Mouse (Mus musculus) brain, adult 2 months (tissue): ENCODE measurements around the gene Pcbp4.
A peak's percentile ranks its signal among the peaks of the same experiment; 100 is the strongest.

Experiments used
- DNase-seq: peaks from one replicate; pipeline ENCODE4 v3.0.0; 2011; ENCODE audit warnings: low read depth, low spot score

The Pcbp4 gene

GRCm38 (mm10) chr9:106444836-106445235, 8.3 kb upstream of the Pcbp4 start:
- DNase-seq: no peak

DNA sequence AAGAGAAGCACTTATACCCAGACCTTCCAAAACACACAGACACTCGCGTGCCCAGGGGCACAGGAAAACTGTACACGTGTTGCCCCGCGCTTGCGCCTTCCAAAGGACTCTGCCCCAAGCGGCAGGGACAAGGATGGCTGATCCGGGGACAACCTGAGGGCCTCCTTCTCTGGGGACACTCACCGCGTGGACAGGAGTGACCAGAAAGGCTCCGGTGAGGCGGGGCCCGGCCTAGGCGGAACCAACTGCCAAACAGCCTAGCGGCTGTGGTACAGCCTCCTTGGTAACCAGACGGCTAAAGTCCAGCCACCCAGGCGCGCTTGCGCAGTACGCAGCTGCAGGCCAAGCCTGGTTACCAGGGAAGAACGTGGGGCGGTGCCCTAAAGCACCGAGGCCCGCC, 5.7 kb upstream of the Pcbp4 start, which contains the start of the genes Abhd14b and Abhd14a:
Abhd14b (plus strand) TSS at position 112 of the 400 bp plus-strand sequence.
Abhd14a (minus strand) TSS at position 331 of the 400 bp plus-strand sequence.
- DNase-seq: peak; percentile 98

GRCm38 (mm10) chr9:106447951-106448350, 5.1 kb upstream of the Pcbp4 start:
- no peak for DNase-seq

DNA sequence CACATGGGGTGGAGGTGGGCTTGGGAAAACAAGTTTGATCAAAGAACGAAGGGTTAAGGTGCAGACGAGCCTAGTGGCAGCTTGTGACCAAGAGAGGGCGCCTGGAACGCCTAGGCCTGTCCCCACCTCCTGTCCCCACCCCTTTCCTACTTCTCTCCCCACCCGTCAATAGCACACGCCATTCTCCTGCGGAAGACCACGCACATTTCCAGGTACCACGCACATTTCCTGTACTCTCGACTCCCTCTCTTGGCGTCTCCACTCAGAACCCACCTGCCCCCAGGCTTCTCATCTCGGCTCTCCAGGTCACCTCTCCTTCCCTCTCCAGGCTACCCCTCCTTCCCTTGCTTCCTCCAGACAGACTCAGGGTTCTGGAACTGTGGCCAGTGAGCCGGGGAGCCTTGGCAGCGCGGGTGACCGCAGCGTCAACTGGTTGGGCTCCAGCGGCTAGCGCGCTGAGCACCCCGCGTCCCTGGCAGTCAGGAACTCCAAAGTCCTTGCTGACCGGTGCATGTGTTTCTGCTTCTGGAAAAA, 4.5 kb upstream of the Pcbp4 start:
- peak; percentile 96 for DNase-seq

DNA sequence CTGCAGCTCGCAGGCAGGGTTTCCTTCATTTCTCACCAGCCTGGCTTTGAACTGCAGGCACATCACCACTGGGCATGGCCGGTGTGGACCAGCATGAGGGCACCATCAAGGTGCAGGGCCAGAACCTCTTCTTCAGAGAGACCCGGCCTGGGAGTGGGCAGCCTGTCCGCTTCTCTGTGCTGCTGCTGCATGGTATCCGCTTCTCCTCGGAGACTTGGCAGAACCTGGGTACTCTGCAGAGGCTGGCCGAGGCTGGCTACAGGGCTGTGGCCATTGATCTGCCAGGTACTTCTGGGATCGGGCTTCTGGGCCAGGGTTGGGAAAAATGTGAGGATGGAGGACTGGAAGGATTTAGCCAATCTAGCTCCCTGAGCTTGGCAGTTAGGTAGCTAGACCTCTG, 3.1 kb upstream of the Pcbp4 start:
- DNase-seq: no peak

DNA sequence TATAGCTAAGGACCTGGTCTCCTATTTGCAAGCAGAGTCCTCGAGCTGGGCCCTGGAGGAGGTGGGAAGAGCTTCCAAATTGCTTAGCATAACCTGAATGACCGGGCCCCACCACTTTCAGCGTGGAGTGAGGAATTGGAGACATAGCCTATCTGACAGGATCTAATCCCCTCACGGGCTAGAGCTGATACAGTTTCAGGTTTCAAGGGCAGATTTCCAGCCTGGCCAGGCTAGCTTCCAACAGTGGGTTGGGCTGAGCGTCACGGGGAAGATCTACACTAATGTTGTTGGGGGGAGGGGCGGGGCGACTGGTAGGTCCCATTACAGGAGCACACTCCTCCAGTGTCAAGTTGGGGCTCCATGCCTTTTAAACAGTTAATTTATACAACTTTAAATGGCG, 2.4 kb upstream of the Pcbp4 start:
- DNase-seq: peak; percentile 55

DNA sequence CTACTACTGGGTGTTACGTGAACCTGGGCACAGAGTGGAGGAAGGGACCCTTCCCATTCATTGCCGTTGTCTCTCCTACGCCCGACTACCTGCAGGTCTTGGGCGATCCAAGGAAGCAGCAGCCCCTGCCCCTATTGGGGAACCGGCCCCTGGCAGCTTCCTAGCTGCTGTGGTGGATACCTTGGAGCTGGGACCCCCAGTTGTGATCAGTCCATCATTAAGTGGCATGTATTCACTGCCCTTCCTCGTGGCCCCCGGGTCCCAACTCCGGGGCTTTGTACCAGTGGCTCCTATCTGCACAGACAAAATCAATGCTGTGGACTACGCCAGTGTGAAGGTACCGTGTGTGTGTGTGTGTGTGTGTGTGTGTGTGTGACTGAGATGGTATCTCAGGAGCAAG, 1.8 kb upstream of the Pcbp4 start:
- DNase-seq: no peak

DNA sequence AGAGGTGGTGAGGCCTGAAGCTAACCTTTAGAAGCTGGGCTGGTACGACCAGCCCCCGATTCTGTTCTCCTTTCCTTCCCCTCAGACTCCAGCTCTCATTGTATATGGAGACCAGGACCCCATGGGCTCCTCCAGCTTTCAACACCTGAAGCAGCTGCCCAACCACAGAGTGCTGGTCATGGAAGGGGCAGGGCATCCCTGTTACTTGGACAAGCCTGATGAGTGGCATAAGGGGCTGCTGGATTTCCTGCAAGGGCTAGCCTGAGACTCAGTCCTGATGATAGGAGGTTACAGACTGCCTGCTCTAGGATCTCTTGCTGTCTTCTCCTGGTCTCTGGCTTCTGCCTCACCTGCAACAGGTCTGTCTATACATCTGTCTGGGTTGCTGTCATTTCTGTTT, 1.2 kb upstream of the Pcbp4 start:
- no peak for DNase-seq

DNA sequence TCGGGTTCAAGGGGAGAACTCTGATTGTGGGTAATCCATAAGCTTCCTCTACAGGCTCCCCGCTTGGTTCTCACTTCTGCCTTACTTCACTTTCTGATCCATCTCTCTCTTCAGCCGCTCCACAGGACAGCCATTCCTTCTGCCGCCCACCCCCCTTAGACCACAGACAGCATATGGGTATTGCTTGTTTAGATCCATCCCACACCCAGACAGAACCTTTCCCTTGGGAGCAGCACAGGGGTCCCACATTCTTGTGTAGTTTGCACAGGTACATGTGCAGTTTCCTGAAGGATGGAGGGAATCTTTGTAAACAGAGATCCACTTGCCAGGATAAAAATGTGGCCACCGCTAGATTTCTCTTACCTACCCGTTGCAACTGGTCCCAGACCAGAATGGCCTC, 740 bp upstream of the Pcbp4 start:
- DNase-seq: no peak

- DNase-seq: peak; percentile 67
Measured at GRCm38 (mm10) chr9:106452821-106453220, 270 bp upstream of the Pcbp4 start.

DNA sequence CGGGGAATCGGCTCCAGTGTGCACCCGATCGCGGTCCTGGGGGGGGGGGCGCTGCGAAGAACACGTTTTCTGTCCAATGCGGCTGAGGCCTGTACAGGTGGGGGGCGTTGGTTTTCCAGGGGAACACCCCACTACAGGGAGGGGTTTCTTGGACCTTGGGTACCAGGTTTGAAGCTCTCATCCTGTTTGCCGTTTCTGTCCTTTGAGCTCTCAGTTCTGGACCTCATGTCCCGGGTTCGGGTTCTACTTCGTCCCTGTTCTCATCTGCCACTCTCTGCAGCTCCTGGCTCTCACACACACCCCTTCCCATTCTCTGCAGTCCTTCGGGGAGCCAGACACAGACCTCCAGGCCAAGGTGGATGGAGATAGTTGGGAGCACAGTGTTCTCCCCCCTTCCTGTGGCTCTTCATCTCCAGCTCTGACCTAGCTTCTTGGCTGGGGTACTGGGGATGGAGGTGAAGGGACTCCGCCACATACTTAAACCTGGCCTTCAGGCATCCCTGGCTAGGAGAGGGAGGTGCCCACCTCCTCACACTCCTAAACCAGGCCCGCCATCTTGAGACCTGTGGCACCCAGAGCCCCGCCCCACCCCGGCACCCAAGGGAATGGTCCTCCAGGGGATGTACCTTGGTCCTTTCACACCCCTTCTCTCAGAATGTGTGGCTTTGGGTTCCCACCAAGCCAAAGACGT, 1.1 kb downstream of the Pcbp4 start:
- peak; percentile 66 for DNase-seq

GRCm38 (mm10) chr9:106454888-106455681, 2.0 kb downstream of the Pcbp4 start:
- peak; percentile 83 for DNase-seq

GRCm38 (mm10) chr9:106456325-106457162, 3.5 kb downstream of the Pcbp4 start:
- DNase-seq: no peak

DNA sequence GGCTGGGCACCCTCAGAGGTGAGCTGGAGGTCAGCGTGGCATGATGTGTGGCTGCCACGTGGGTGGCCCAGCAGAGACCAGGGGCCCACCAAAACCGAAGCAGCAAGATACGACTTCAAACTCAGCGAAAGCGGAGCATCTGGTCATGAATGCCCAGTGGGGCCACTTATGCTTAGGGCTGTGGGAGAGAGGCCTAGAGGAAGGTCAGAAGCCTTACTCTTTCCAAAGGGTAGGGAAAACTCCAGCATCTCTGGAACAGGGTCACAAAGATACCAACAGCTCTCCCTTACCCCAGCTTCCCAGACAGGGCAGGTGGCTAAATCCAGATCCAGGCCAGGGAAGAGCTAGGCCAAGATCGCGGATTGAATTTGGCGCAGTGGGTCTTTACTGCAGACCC, 4.1 kb downstream of the Pcbp4 start:
- DNase-seq: no peak

DNA sequence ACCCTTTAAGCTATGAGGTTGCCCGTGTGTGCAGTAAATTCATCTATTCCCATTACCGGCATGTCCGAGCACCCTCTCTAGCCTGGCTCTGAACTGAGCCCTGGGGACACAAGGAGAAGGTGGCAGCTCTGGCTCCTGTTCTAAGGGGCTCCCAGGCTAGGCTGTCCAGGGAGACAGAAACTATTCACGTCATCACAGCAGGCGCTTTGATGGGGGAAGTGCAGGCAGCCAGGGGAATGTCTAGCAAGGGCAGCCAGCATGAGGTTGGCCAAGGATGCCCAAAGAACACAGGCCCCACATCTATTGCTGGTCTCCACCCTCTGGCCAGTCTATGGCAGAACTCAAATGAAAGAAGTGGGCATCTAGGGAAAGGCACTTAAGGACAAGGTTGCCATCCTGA, 4.8 kb downstream of the Pcbp4 start:
- DNase-seq: no peak

- DNase-seq: peak; percentile 64
Measured at GRCm38 (mm10) chr9:106459946-106460345, 6.9 kb downstream of the Pcbp4 start.

GRCm38 (mm10) chr9:106460401-106461025, 7.4 kb downstream of the Pcbp4 start:
- peak; percentile 91 for DNase-seq

DNA sequence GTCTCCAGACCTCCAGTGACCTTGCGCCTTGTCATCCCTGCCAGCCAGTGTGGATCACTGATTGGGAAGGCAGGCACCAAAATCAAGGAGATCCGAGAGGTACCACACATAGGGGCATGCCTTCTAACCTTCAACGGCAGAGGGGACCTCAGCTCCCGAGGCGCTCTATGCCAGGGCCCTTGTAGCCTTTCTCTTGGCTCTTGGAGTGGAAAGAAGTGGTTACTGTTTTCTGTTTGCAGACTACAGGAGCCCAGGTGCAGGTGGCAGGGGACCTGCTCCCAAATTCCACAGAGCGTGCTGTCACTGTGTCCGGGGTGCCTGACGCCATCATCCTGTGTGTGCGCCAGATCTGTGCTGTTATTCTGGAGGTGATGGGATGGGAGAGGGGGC, 7.9 kb downstream of the Pcbp4 start:
- DNase-seq: no peak

DNA sequence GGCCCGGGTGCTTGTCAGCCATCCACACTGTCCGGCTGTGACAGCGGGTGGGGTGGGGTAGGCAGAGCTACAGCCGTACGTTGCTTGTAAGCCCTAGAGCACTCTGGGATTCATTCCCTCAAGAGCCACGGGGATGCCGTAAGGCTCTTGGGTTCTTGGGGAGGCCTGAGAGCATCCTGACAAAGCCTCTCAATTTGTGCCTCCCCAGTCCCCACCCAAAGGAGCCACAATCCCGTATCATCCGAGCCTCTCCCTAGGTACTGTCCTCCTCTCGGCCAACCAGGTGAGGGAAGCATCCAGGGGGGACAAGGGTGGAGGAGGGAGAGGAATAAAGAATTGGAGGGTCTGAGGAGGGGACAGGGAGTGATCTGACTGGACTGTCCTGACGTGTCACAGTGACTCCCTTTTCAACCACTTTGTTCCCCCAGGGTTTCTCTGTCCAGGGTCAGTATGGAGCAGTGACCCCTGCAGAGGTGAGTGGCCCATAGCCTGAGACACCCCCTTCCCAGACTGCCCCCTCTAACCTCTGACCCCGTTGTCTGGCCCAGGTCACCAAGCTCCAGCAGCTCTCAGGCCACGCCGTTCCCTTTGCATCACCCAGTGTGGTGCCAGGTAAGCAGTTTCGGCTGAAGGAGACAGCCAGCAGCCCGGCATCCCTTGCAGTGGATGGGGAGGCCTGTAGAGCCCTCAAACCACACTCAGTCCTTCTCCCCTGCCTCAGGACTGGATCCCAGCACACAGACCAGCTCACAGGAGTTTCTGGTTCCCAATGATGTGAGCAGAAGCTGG, 8.7 kb downstream of the Pcbp4 start:
- peak; percentile 65 for DNase-seq

- no peak for DNase-seq
Measured at GRCm38 (mm10) chr9:106462430-106462800, 9.3 kb downstream of the Pcbp4 start.
